Mouse (Mus musculus) heart, embryonic 13.5 days (tissue): ENCODE data around the gene Pim3. TPM values are rescaled to one million over a fixed set of nuclear protein-coding genes. Genes with fewer than 3 reads are reported as not detected.

ENCODE experiments used
- ATAC-seq: fragments of 200-750 bp; cut with Nextera tagmentation; 2 replicates; pipeline ENCODE4 v1.8.0; 2017; ENCODE audit warnings: moderate TSS enrichment; ENCODE audit not compliant: insufficient number of reproducible peaks, low FRiP score, low TSS enrichment; ENCODE audit errors: extremely low read depth
- H3K27ac ChIP-seq: fragments of 300-500 bp; sonication (generic); replicated peaks from 2 replicates; pipeline ENCODE4 v1.5.1; 2015; ENCODE audit warnings: moderate library complexity, mild to moderate bottlenecking, inconsistent platforms
- H3K27me3 ChIP-seq: fragments of 300-500 bp; sonication (generic); replicated peaks from 2 replicates; pipeline ENCODE4 v1.6.1; 2015; ENCODE audit warnings: mild to moderate bottlenecking, inconsistent platforms
- H3K36me3 ChIP-seq: fragments of 300-500 bp; sonication (generic); 2 replicates; pipeline ENCODE4 v1.6.1; 2015; ENCODE audit warnings: mild to moderate bottlenecking, inconsistent platforms
- H3K4me1 ChIP-seq: fragments of 300-500 bp; sonication (generic); 2 replicates; pipeline ENCODE4 v1.6.1; 2015; ENCODE audit warnings: inconsistent platforms
- H3K4me2 ChIP-seq: fragments of 300-500 bp; sonication (generic); 2 replicates; pipeline ENCODE4 v1.6.1; 2015; ENCODE audit warnings: inconsistent platforms, mild to moderate bottlenecking, moderate library complexity
- H3K4me3 ChIP-seq: fragments of 300-500 bp; sonication (generic); 2 replicates; pipeline ENCODE4 v1.5.1; 2015; ENCODE audit warnings: moderate library complexity, mild to moderate bottlenecking, inconsistent platforms
- H3K9ac ChIP-seq: fragments of 300-500 bp; sonication (generic); 2 replicates; pipeline ENCODE4 v1.6.1; 2015; ENCODE audit warnings: inconsistent platforms, mild to moderate bottlenecking, moderate library complexity
- H3K9me3 ChIP-seq: fragments of 300-500 bp; sonication (generic); 2 replicates; pipeline ENCODE4 v1.6.1; 2016; ENCODE audit warnings: inconsistent platforms
- WGBS: fragments of 180-500 bp; shearing (Covaris S2); methylation state at CpG from one replicate; pipeline ENCODE4 v1.1.7; 2015; ENCODE audit warnings: mixed read lengths; 5-methylcytosine and 5-hydroxymethylcytosine counted together
- polyA plus RNA-seq: library from polyadenylated mRNA; unstranded; fragments of >200 nt; fragmentation: Nextera tagmentation; extraction: Ambion mirVana; gene quantifications from 2 replicates; pipeline ENCODE4 v1.2.1, GENCODE M21; 2015

The Pim3 gene
- polyA plus RNA-seq, 1 experiment from 2014 or later, result 51.8 TPM

DNA sequence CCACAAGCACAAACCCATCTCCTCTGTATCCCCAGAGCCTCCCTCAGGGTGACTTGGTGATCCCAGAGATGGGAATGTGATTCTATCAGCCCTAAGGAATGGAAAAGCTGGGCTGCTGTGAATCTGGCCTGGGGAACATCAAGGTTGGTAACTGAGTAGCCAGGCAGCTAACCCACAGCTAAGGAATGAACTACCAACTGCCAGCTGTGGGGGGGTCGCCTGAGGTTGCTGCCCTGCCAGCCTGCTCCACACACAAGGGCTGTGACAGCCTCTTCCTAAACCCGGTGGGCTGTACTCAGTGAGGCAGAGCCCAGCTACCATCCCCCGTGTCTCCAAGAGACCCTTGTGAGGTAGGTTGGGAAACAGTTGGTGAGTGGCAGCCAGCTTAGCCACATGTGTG lies 10.9 kb upstream of the Pim3 start:
- no peak overlapping the region for H3K4me2 ChIP-seq
- H3K36me3 ChIP-seq, result no peaks in the 10 kb centered on the region
- H3K9me3 ChIP-seq, result no peaks in the 10 kb centered on the region
- WGBS, result 46% methylated on average over 3 of the region's 3 CpGs
- ATAC-seq, result no peak
- H3K4me1 ChIP-seq, result peaks cover 45% of the 10 kb centered on the region
- H3K4me3 ChIP-seq, result no peak overlapping the region
- H3K27ac ChIP-seq, result 0 out of 2 replicates have a peak overlapping the region, but pooled peaks have one; percentile 50
- H3K27me3 ChIP-seq, result no peaks in the 10 kb centered on the region
- H3K9ac ChIP-seq, result peak overlapping the region; percentile 40; the same call in 1 of the 2 replicates

DNA sequence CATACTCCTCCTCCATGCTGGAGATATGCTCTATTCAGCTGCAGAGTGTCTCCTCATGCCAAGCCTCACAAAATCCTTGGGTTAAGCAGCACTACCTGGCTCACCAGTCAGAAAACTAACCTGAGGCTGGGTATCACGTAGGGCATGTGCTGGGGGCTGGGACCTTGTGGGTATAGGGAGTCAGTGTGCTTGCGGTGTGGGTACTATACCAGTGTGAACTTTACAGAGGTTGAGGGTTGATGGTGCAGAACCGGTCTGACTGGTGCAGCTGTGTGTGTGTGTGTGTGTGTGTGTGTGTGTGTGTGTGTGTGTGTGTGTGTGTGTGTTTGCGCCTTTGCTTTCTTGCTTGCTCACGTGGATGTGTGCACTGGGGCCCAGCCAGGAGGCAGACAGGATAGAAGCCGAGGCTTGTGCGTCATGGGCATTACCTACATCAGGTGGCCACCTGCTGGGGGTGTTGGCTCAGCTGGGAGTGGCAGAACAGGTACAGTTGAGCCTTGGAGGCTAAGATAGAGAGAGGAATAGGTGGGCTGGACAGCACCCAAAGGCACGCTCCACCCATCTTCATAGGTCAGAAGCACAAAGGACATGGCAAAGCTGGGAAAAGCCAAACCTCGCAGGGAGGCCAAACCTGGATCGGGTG lies 10.4 kb upstream of the Pim3 start:
- H3K36me3 ChIP-seq, result no peaks in the 10 kb centered on the region
- H3K4me3 ChIP-seq, result no peak overlapping the region
- 0 out of 2 replicates have a peak overlapping the region, but pooled peaks have one; percentile 19 for H3K9ac ChIP-seq
- H3K9me3 ChIP-seq, result no peaks in the 10 kb centered on the region
- H3K27me3 ChIP-seq, result no peaks in the 10 kb centered on the region
- ATAC-seq, result no peak
- H3K27ac ChIP-seq, result no peak overlapping the region
- no peak overlapping the region for H3K4me2 ChIP-seq
- H3K4me1 ChIP-seq, result peaks cover 46% of the 10 kb centered on the region
- 74% methylated on average over 10 of the region's 10 CpGs for WGBS

DNA sequence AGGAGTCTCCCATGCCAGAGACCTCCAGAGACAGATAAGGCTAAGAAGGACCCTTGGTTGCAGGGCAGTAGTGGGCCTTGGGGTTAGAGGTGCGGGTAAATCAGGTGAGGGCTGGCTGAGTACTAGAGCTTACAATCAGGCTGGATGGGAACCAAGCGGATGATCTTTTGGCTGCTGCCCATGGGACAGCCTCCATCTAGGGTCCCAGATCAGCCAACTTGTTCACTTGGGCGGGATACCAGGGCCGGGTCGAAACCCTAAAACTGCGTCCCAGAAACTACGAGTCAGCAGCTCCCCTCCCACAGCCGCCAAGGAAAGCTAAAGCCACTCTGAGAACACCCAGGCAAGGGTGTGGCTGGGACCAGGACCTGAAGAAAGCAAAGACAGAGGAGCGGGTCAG lies 8.9 kb upstream of the Pim3 start:
- Histone ChIP-seq H3K9me3 (no peaks in the 10 kb centered on the region), H3K27ac (no peak overlapping the region), H3K4me2 (no peak overlapping the region), H3K9ac (no peak overlapping the region), H3K4me1 (peaks cover 46% of the 10 kb centered on the region), H3K4me3 (no peak overlapping the region), H3K36me3 (no peaks in the 10 kb centered on the region), H3K27me3 (no peaks in the 10 kb centered on the region)
- WGBS, result 85% methylated on average over 9 of the region's 9 CpGs
- no peak for ATAC-seq

DNA sequence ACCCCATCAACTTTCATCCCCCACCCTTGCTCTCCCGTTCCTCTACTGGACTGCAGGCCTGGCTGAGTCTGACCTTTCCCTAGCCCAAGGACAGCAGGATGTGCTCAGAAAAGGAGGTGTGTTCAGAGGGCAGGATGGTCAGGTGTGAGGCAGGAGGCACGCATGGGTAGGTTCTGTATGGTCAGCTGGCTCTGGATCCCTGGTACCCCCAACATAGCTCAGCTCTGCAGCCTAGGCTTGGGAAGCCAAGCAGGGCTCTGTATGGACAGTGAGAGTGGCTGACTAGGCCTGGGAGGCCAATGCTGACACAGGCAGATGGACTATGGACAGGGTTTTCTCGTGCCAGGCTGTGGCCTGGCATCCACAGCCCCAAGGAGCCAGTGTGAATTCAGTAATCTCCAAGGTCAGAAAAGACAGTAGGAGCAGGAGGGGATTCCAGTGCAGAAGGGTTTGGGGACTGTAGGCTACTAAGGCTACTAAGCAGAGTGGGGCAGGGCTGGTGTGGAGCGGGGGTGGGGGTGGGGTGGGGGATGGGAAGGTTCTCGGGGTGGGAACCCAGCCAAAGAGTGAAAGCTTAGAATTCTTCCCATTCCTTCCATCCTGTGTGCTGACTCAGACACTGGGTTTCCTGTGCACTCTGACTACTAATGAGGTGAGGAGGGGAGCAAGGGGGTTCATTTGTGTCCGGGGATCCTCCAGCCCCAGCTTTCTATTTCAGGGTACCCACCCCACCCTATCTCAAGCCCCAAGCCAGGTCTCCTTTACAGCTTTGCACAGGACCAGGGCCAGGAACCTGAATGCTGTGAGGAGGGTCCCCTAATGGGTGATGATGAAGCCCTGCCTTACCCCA lies 7.6 kb upstream of the Pim3 start:
- H3K36me3 ChIP-seq, result no peaks in the 10 kb centered on the region
- H3K27me3 ChIP-seq, result no peaks in the 10 kb centered on the region
- WGBS, result 20% methylated on average over 6 of the region's 6 CpGs
- no peak overlapping the region for H3K4me3 ChIP-seq
- ATAC-seq, result no peak
- H3K9me3 ChIP-seq, result no peaks in the 10 kb centered on the region
- H3K27ac ChIP-seq, result peak overlapping the region; percentile 68
- H3K4me2 ChIP-seq, result peak overlapping the region; percentile 26; the same call in 1 of the 2 replicates
- H3K9ac ChIP-seq, result peak overlapping the region; percentile 34
- H3K4me1 ChIP-seq, result peaks cover 55% of the 10 kb centered on the region

DNA sequence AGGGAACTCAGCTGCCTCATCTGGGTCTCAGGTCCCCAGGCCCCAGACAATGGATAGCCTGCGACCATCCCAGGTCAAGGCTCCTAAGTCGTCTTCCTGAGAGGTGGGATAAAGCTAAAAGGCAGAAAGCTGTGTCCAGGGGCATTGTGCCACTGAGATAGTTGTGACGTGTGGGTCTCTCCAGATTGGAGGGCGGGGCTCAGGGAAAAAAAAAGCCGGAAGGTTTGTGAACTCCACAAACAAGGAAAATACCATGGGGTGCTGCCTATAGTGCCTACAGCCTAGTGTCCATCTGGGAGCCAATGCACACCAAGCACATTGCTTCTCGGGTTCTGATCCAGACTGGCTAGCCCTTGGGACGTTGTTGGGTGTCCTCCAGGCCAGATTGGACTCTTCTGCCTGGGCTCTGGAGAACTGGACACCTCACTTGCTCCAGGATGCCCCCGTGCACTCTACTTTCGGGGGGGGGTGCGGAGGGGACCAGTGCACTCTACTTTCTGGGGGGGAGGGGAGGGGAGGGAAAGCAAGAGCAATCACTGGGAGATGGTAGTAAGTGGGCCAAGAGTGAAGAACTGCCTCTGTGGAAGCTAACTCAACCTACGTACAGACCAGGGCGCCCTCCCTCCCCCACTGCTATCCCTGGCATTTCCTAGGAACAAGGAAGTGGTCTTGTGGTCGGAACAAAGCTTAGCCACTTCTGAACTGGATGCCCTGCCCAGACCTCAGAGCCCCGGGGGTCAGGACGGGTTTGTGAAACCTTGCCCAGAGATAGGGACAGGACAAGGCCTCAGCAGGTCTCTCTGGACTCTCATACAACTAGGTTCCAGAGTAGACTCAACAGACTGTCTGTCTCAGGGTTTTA lies 6.8 kb upstream of the Pim3 start:
- no peak overlapping the region for H3K4me3 ChIP-seq
- H3K9ac ChIP-seq, result peak overlapping the region; percentile 34
- H3K9me3 ChIP-seq, result no peaks in the 10 kb centered on the region
- H3K4me1 ChIP-seq, result peaks cover 54% of the 10 kb centered on the region
- H3K36me3 ChIP-seq, result no peaks in the 10 kb centered on the region
- H3K4me2 ChIP-seq, result peak overlapping the region; percentile 26; the same call in 1 of the 2 replicates
- H3K27me3 ChIP-seq, result no peaks in the 10 kb centered on the region
- ATAC-seq, result no peak
- H3K27ac ChIP-seq, result peak overlapping the region; percentile 68
- 57% methylated on average over 15 of the region's 15 CpGs for WGBS

DNA sequence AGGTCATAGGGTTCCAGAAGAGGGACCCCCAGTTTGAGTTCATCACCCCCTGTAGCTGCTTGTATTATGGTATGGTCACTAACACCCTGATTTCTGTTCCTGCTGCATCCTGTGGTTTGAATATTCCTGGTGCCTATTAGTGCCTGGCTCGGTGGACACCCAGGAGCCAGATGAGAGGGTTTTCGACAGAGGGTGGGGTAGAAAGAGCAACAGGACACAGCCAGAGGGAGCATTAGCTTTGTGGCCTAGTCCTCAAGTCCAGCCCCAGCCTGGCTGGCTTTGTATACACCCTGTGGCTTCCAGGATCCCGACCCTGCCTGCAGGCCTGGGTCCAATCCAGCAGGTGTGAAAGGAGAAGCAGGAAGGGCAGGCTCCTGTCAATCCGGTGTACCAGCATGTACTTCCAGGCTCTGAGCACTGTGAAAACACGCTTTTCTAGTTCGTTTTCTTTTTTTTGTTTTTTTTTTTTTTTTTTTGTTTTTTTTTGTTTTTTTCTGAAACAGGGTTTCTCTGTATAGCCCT lies 6.0 kb upstream of the Pim3 start:
- Histone ChIP-seq H3K27ac (no peak overlapping the region), H3K4me2 (no peak overlapping the region), H3K36me3 (no peaks in the 10 kb centered on the region), H3K27me3 (no peaks in the 10 kb centered on the region), H3K4me3 (no peak overlapping the region), H3K4me1 (peaks cover 47% of the 10 kb centered on the region), H3K9ac (peak overlapping the region; percentile 30), H3K9me3 (no peaks in the 10 kb centered on the region)
- 70% methylated on average over 6 of the region's 6 CpGs for WGBS
- no peak for ATAC-seq

DNA sequence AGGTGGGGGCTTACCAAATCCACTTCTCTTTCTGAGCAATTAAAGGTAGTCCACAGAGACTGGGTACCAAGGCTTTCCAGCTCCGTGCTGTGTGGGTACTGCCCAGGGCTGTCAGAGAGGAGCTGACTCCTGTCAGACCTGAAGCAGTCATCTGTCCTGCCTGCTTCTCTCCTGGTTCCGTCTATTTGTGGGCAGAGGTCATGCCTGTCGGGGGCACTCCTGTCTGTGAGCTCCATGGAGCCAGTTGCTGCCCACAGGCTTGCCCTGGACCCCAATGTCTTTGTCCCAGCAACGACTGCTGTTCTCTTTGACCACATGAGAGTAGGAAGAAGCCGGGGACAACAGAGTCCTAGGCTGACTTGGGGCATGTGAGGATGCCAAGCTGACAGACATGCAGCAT lies 5.4 kb upstream of the Pim3 start:
- H3K27me3 ChIP-seq, result no peaks in the 10 kb centered on the region
- no peaks in the 10 kb centered on the region for H3K36me3 ChIP-seq
- no peak overlapping the region for H3K9ac ChIP-seq
- no peak for ATAC-seq
- H3K27ac ChIP-seq, result no peak overlapping the region
- H3K9me3 ChIP-seq, result no peaks in the 10 kb centered on the region
- H3K4me1 ChIP-seq, result peaks cover 47% of the 10 kb centered on the region
- H3K4me2 ChIP-seq, result no peak overlapping the region
- H3K4me3 ChIP-seq, result no peak overlapping the region
- WGBS, result 73% methylated on average over 5 of the region's 5 CpGs

DNA sequence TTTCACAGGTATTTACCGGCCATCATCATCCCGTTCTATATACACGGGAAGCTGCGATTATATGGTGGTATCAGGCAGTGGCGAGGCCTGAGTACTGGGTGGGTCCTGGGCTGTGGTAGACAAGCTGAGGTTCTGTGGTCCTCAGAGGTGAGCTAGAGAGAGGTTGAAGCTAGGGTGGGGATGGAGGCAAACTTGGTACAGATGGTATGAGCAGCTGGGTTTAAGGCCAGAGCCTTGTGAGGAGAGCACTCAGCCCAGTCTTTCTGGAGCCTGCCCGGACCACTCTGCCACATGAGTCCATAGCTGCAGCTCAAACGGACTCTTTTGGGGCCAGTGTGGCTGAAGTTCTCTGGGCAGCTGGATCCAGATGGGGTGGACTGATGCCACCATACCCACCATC lies 4.6 kb upstream of the Pim3 start:
- H3K4me1 ChIP-seq, result peaks cover 48% of the 10 kb centered on the region
- WGBS, result 86% methylated on average over 7 of the region's 7 CpGs
- H3K27ac ChIP-seq, result no peak overlapping the region
- no peak overlapping the region for H3K4me3 ChIP-seq
- H3K4me2 ChIP-seq, result no peak overlapping the region
- H3K27me3 ChIP-seq, result no peaks in the 10 kb centered on the region
- no peak overlapping the region for H3K9ac ChIP-seq
- H3K9me3 ChIP-seq, result no peaks in the 10 kb centered on the region
- no peak for ATAC-seq
- H3K36me3 ChIP-seq, result no peaks in the 10 kb centered on the region

DNA sequence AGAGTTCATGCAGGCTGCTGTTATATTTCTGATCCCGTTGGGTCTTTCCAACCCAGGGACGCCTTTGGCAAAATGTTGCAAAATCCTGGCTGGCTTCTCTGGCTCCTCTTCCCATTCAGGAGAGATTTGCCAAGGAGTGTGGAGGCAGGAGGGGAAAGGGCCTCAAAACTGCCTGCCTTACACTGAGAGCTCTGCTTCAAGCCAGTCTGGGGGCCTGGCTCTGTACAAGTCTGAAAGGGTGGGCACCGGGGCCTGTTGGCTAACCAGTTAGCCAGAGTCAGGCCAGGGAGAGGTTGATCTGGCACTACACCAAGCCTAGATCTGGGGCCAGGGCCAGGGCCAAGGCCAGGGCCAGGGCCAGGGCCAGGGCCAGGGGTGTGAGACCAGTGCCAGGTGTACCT lies 3.8 kb upstream of the Pim3 start:
- Histone ChIP-seq H3K4me2 (no peak overlapping the region), H3K27me3 (no peaks in the 10 kb centered on the region), H3K9ac (no peak overlapping the region), H3K36me3 (no peaks in the 10 kb centered on the region), H3K4me1 (peaks cover 48% of the 10 kb centered on the region), H3K27ac (no peak overlapping the region), H3K9me3 (no peaks in the 10 kb centered on the region), H3K4me3 (no peak overlapping the region)
- ATAC-seq, result no peak
- WGBS, result 87% methylated on average over 3 of the region's 3 CpGs

DNA sequence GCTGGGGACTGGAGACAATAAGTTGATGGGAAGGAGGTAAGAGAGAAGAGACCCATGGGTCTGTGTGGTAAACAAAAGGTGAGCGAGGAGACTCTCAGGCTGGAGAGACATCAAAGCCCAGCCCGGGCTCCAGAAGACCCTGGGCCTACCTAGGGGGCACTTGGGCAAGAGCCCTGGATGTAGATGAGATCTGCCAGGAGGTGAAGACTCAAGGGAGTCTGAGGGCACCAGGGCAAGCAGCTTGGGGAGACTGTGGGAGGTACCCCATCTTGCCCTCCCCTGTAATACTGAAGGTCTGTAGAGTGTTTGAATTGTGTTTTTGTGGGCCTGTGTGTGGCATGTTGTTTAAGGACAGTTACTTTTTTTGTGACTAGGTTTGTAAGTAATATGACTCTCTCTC lies 3.3 kb upstream of the Pim3 start:
- Histone ChIP-seq H3K27me3 (no peaks in the 10 kb centered on the region), H3K9me3 (no peaks in the 10 kb centered on the region), H3K36me3 (no peaks in the 10 kb centered on the region), H3K27ac (no peak overlapping the region), H3K4me1 (peaks cover 46% of the 10 kb centered on the region), H3K9ac (no peak overlapping the region), H3K4me3 (no peak overlapping the region), H3K4me2 (no peak overlapping the region)
- no peak for ATAC-seq
- 78% methylated on average over 2 of the region's 2 CpGs for WGBS
